10 mouse cellular contexts compared by ENCODE assay signal in the genomic region with DNA sequence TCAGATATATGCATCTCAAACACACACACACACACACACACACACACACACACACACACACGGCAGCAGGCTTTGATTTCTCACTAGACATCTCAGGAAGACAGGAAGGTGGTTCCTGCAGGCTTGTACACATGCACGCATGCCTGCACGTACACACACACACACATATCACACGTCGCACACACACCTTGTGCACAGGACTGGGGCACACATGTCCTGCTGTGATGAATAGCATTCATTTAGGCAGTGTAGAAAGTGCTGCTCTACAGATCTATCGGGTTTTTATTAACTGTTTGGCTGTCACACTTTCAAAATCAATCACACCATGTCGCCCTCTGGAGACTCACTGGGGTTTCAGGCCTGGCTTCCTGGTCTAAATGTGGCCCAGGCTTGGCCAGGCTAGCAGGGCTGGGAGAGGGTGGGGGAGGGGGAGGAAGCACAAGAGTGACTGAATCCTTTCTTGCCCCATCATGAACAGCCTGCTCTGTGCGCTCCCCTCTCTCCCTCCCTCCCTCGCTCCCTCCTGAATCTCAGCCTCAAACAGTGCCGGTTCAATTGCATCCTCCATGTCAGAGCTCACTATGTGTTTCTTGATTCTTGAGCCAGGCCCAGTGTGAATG.
DNase-seq lines count a peak whose midpoint lies in the region; ATAC-seq lines count a peak whose summit lies in the region.
"Had no signal": no experiment of that assay in that cellular context is flagged by ENCODE, and none has a peak within 500 bp of the region (broad histone marks: within the 10 kb centered on the region; RNA-seq: fewer than 3 reads in every experiment).

No protein-coding gene starts in this region.

- H3K4me3 ChIP-seq in midbrain, embryonic 10.5 days: no peak overlapping the region
- H3K4me3 ChIP-seq in midbrain, embryonic 15.5 days: no peak overlapping the region
- no peak overlapping the region for H3K4me3 ChIP-seq in forebrain, embryonic 10.5 days
- no peak overlapping the region for H3K4me3 ChIP-seq in limb, embryonic 11.5 days (ENCODE audit: low read depth, low read length)
- H3K4me3 ChIP-seq in neural tube, embryonic 15.5 days (replicated peaks): no peak overlapping the region

- H3K4me1 ChIP-seq in midbrain, embryonic 10.5 days: peaks cover 26% of the 10 kb centered on the region
- H3K4me1 ChIP-seq in midbrain, embryonic 15.5 days: peaks cover 9% of the 10 kb centered on the region; the same call in 1 of the 2 replicates
- H3K4me1 ChIP-seq in forebrain, embryonic 10.5 days: peaks cover 28% of the 10 kb centered on the region
- H3K4me1 ChIP-seq in limb, embryonic 11.5 days (ENCODE audit: control insufficient read depth, insufficient read depth, low read length): peaks cover 23% of the 10 kb centered on the region
- H3K4me1 ChIP-seq in neural tube, embryonic 15.5 days: peaks cover 15% of the 10 kb centered on the region

- no peak overlapping the region for H3K4me2 ChIP-seq in midbrain, embryonic 15.5 days
- H3K4me2 ChIP-seq in limb, embryonic 11.5 days (ENCODE audit: low read depth, severe bottlenecking): no peak overlapping the region; the same call in 1 of the 2 replicates
- no peak overlapping the region for H3K4me2 ChIP-seq in neural tube, embryonic 15.5 days

- WGBS in midbrain, embryonic 10.5 days: 51% methylated on average over 10 of the region's 10 CpGs
- WGBS in midbrain, embryonic 15.5 days: 43% methylated on average over 10 of the region's 10 CpGs
- 49% methylated on average over 10 of the region's 10 CpGs for WGBS in forebrain, embryonic 10.5 days
- WGBS in limb, embryonic 11.5 days: 14% methylated on average over 10 of the region's 10 CpGs
- WGBS in neural tube, embryonic 15.5 days: 38% methylated on average over 10 of the region's 10 CpGs

- no peaks in the 10 kb centered on the region for H3K36me3 ChIP-seq in midbrain, embryonic 10.5 days
- H3K36me3 ChIP-seq in midbrain, embryonic 15.5 days (replicated peaks): no peaks in the 10 kb centered on the region
- no peaks in the 10 kb centered on the region for H3K36me3 ChIP-seq in forebrain, embryonic 10.5 days (replicated peaks)
- no peaks in the 10 kb centered on the region for H3K36me3 ChIP-seq in limb, embryonic 11.5 days (ENCODE audit: control insufficient read depth, insufficient read depth, low read length)
- no peaks in the 10 kb centered on the region for H3K36me3 ChIP-seq in neural tube, embryonic 15.5 days

- peak overlapping the region; percentile 49; the same call in 1 of the 2 replicates for H3K27ac ChIP-seq in midbrain, embryonic 10.5 days (replicated peaks)
- H3K27ac ChIP-seq in midbrain, embryonic 15.5 days: no peak overlapping the region
- H3K27ac ChIP-seq in forebrain, embryonic 10.5 days: peak overlapping the region; percentile 67
- peak overlapping the region; percentile 23; the same call in 1 of the 2 replicates for H3K27ac ChIP-seq in limb, embryonic 11.5 days (replicated peaks; ENCODE audit: low read depth, low read length)
- H3K27ac ChIP-seq in neural tube, embryonic 15.5 days (replicated peaks): no peak overlapping the region

- no peak for ATAC-seq in midbrain, embryonic 15.5 days (replicated peaks)
- ATAC-seq in limb, embryonic 11.5 days (ENCODE audit: insufficient number of reproducible peaks, low FRiP score, low TSS enrichment, low read depth): peak; percentile 86
- ATAC-seq in neural tube, embryonic 15.5 days (ENCODE audit: low FRiP score): peak; percentile 55
- no peak for ATAC-seq in megakaryocyte, adult 5-6 weeks (ENCODE audit: poor library complexity, severe bottlenecking)
- ATAC-seq in cerebellum, adult (ENCODE audit: insufficient number of reproducible peaks, low FRiP score, low TSS enrichment): no peak

- H3K27me3 ChIP-seq in midbrain, embryonic 10.5 days (ENCODE audit: low read depth, poor library complexity, severe bottlenecking): peaks cover 21% of the 10 kb centered on the region; the same call in 1 of the 2 replicates
- H3K27me3 ChIP-seq in midbrain, embryonic 15.5 days (replicated peaks): no peaks in the 10 kb centered on the region; the same call in 1 of the 2 replicates
- H3K27me3 ChIP-seq in forebrain, embryonic 10.5 days (ENCODE audit: poor library complexity, severe bottlenecking): peaks cover 79% of the 10 kb centered on the region
- no peaks in the 10 kb centered on the region; the same call in 1 of the 2 replicates for H3K27me3 ChIP-seq in limb, embryonic 11.5 days (ENCODE audit: control insufficient read depth, insufficient read depth, low read length)
- peaks cover 9% of the 10 kb centered on the region; the same call in 1 of the 2 replicates for H3K27me3 ChIP-seq in neural tube, embryonic 15.5 days (replicated peaks)

- H3K9ac ChIP-seq in midbrain, embryonic 15.5 days: no peak overlapping the region
- H3K9ac ChIP-seq in limb, embryonic 11.5 days (ENCODE audit: low read length): no peak overlapping the region
- no peak overlapping the region for H3K9ac ChIP-seq in neural tube, embryonic 15.5 days (replicated peaks)

- H3K9me3 ChIP-seq in midbrain, embryonic 10.5 days (replicated peaks): no peaks in the 10 kb centered on the region
- H3K9me3 ChIP-seq in midbrain, embryonic 15.5 days: no peaks in the 10 kb centered on the region
- no peaks in the 10 kb centered on the region for H3K9me3 ChIP-seq in forebrain, embryonic 10.5 days
- no peaks in the 10 kb centered on the region for H3K9me3 ChIP-seq in limb, embryonic 11.5 days (ENCODE audit: control insufficient read depth, low read length)
- no peaks in the 10 kb centered on the region for H3K9me3 ChIP-seq in neural tube, embryonic 15.5 days (replicated peaks)

- no peak for DNase-seq in midbrain, embryonic 10.5 days (ENCODE audit: low spot score)
- DNase-seq in forebrain, embryonic 10.5 days (ENCODE audit: extremely low spot score, low spot score): no peak
- peak; percentile 70 for DNase-seq in limb, embryonic 11.5 days (ENCODE audit: low spot score)
- no peak for DNase-seq in layer of hippocampus, postnatal 25 days (ENCODE audit: extremely low spot score in 1 of 2, low spot score in 1 of 2)
- DNase-seq: adrenal gland, adult 8-10 months; thymus, postnatal 36 days had no signal

Comparison
In these comparisons a context has a peak if more than half of its experiments do, and no peak if none do; other contexts are left out.
1. H3K27ac ChIP-seq: peak in midbrain, embryonic 10.5 days (single experiment), forebrain, embryonic 10.5 days (single experiment) and limb, embryonic 11.5 days (single experiment); none in midbrain, embryonic 15.5 days (single experiment) and neural tube, embryonic 15.5 days (single experiment).
2. ATAC-seq: peak in limb, embryonic 11.5 days (single experiment) and neural tube, embryonic 15.5 days (single experiment); none in midbrain, embryonic 15.5 days (single experiment), megakaryocyte, adult 5-6 weeks (single experiment) and cerebellum, adult (single experiment).